Mouse (Mus musculus) neural tube, embryonic 14.5 days (tissue): ENCODE results near the gene Fgfbp3. TPM values are rescaled to one million over a fixed set of nuclear protein-coding genes. Genes with fewer than 3 reads are reported as not detected.

Source experiments
- ATAC-seq: fragments of 200-750 bp; cut with Nextera tagmentation; 2 replicates; pipeline ENCODE4 v1.8.0; 2017; ENCODE audit warnings: low read depth, mild to moderate bottlenecking, moderate TSS enrichment, moderate library complexity
- H3K27ac ChIP-seq: fragments of 300-500 bp; sonication (generic); 2 replicates; pipeline ENCODE4 v1.5.1; 2014; ENCODE audit warnings: low read depth, mild to moderate bottlenecking, control low read depth, low read length, moderate library complexity, mixed read lengths
- H3K27me3 ChIP-seq: fragments of 300-500 bp; sonication (generic); 2 replicates; pipeline ENCODE4 v1.6.1; 2014; ENCODE audit warnings: low read length; ENCODE audit not compliant: control insufficient read depth, insufficient read depth
- H3K36me3 ChIP-seq: fragments of 300-500 bp; sonication (generic); 2 replicates; pipeline ENCODE4 v1.6.1; 2014; ENCODE audit warnings: low read length, mixed read lengths; ENCODE audit not compliant: control insufficient read depth, insufficient read depth
- H3K4me1 ChIP-seq: fragments of 300-500 bp; sonication (generic); 2 replicates; pipeline ENCODE4 v1.6.1; 2014; ENCODE audit warnings: low read length; ENCODE audit not compliant: control insufficient read depth, insufficient read depth
- H3K4me2 ChIP-seq: fragments of 300-500 bp; sonication (generic); 2 replicates; pipeline ENCODE4 v1.6.1; 2014; ENCODE audit warnings: mild to moderate bottlenecking, low read depth, low read length, control low read depth
- H3K4me3 ChIP-seq: fragments of 300-500 bp; sonication (generic); 2 replicates; pipeline ENCODE4 v1.5.1; 2014; ENCODE audit warnings: low read depth, low read length, control low read depth, mixed read lengths
- H3K9ac ChIP-seq: fragments of 300-500 bp; sonication (generic); replicated peaks from 2 replicates; pipeline ENCODE4 v1.6.1; 2014; ENCODE audit warnings: low read depth, mild to moderate bottlenecking, control low read depth, low read length, mixed read lengths
- H3K9me3 ChIP-seq: fragments of 300-500 bp; sonication (generic); 2 replicates; pipeline ENCODE4 v1.6.1; 2016; ENCODE audit warnings: low read length; ENCODE audit not compliant: control insufficient read depth
- whole genome bisulfite sequencing: fragments of 180-500 bp; shearing (Covaris S2); extraction: QIAGEN DNeasy Blood & Tissue Kit; methylation state at CpG from one replicate; pipeline ENCODE4 v1.1.7; 2014; 5-methylcytosine and 5-hydroxymethylcytosine counted together
- polyA plus RNA-seq: library from polyadenylated mRNA; unstranded; fragments of >200 nt; fragmentation: Nextera tagmentation; extraction: Ambion mirVana; gene quantifications from 2 replicates; pipeline ENCODE4 v1.2.1, GENCODE M21; 2014

The Fgfbp3 gene
- polyA plus RNA-seq, 1 experiment from 2014 or later, result 73.4 TPM

DNA sequence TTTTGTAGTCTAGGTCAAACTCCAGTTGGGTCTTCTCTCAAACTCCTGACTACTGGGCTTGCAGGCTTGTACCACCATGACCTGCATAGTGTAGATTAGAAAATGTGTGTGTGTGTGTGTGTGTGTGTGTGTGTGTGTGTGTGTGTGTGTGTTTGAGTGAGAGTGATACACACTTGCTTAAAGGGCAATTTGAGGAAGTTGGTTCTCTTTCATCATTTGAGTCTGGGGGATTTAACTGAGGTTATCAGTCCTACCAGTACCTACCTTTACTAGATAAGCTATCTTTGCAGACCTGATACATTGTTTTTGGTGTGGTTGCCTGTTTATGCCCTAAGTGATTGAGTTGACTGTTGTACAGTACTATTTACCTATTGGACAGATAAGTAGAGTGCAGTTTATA lies 12.7 kb upstream of the Fgfbp3 start:
- no peak overlapping the region for H3K4me2 ChIP-seq
- ATAC-seq, result no peak

DNA sequence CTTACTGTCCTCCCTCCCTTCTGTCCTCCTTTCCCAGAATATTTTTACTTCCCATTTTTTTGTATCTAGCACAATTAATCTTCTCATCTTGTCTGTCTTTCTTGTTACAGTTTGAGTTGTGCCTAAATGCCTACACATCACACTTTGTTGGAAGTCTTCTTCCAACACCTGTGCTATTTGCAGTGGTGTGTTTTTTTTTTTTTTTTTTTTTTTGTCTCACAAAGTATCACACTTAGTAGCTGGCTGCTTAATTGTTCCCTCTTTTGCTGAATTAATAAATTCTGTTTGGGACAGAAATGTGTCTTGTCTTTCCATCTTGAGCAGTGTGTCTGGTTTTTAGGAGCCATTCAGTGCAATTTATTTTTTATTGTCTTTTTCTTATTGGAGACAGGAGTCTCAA lies 10.4 kb upstream of the Fgfbp3 start:
- Histone ChIP-seq H3K9ac (no peak overlapping the region), H3K4me2 (no peak overlapping the region), H3K36me3 (no peaks in the 10 kb centered on the region), H3K4me1 (peaks cover 16% of the 10 kb centered on the region), H3K27ac (no peak overlapping the region), H3K27me3 (no peaks in the 10 kb centered on the region), H3K4me3 (no peak overlapping the region), H3K9me3 (no peaks in the 10 kb centered on the region)
- ATAC-seq, result no peak

More for the DNA sequence above, 12.7 kb upstream of the Fgfbp3 start:
- no peaks in the 10 kb centered on the region for H3K36me3 ChIP-seq
- H3K9ac ChIP-seq, result no peak overlapping the region
- H3K4me1 ChIP-seq, result peaks cover 5% of the 10 kb centered on the region
- no peaks in the 10 kb centered on the region for H3K9me3 ChIP-seq
- no peak overlapping the region for H3K27ac ChIP-seq
- no peaks in the 10 kb centered on the region for H3K27me3 ChIP-seq
- no peak overlapping the region for H3K4me3 ChIP-seq

DNA sequence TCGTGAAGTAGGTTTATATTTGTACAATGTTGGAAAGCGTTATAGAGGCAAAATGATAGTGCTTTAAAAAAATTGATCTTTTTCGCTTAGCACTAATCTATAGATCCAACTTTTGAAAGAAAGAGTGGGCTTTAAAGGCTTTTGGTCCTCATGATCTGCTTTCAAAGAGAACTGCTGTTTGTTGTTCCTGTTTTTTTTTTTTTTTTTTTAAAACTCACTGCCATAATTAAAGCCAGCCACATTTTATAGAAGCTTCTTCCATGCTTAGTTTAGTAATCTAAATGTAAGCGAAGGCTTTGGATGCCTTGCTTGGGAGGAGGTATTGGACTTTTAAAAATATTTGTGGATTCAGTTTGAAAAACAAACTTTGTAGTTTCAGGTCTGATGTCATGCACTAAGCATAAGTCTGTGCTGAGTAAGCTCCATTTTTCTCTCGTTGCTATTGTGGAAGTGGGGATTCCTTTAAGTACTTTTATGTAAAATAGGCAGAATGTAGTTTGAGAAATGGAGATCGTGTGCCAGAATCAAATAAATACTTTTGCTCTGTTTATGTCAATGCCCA lies 8.5 kb upstream of the Fgfbp3 start:
- no peak overlapping the region for H3K9ac ChIP-seq
- no peak for ATAC-seq
- H3K4me1 ChIP-seq, result peaks cover 16% of the 10 kb centered on the region
- no peaks in the 10 kb centered on the region for H3K36me3 ChIP-seq
- no peak overlapping the region for H3K4me2 ChIP-seq
- no peaks in the 10 kb centered on the region for H3K27me3 ChIP-seq
- 91% methylated on average over 6 of the region's 6 CpGs for WGBS
- H3K27ac ChIP-seq, result no peak overlapping the region
- no peaks in the 10 kb centered on the region for H3K9me3 ChIP-seq
- H3K4me3 ChIP-seq, result no peak overlapping the region

DNA sequence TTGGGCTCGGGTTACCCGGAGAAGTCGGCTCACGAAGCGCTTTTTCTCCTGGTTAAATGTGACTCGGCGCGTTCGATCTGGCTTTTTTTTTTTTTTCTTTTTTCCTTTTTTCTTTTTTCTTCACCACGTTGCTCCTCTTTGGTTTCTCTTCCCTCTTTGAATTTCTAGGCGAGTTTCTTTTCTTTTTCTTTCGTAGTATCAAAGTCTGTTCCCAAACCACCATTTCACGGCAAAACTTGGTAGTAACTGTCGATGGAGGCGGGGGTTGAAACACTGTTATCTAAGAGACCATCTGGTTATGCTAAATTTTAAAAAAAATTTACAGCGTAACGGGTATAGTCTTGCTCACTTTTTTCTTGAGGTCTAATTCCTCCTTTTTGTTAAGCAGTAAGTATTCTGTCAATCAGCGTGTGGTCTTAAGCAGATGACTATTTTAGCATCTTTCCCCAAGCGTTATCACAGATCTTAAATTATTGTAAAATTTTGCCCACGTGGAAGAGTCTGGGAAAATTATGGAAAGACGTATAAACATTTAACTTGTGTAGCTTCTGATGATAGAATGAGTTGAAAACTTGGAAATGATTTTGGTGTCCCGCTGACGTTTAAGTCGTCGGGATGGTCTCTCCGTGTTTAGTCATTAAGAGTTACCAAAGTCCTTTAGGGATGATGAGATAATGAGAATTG lies 7.3 kb upstream of the Fgfbp3 start:
- no peak for ATAC-seq
- Histone ChIP-seq H3K9me3 (no peaks in the 10 kb centered on the region), H3K9ac (peak overlapping the region; percentile 87), H3K27ac (peak overlapping the region; percentile 92), H3K4me3 (peak overlapping the region; percentile 91), H3K4me1 (peaks cover 16% of the 10 kb centered on the region), H3K36me3 (no peaks in the 10 kb centered on the region), H3K27me3 (no peaks in the 10 kb centered on the region), H3K4me2 (peak overlapping the region; percentile 72)
- 2% methylated on average over 26 of the region's 26 CpGs for WGBS

DNA sequence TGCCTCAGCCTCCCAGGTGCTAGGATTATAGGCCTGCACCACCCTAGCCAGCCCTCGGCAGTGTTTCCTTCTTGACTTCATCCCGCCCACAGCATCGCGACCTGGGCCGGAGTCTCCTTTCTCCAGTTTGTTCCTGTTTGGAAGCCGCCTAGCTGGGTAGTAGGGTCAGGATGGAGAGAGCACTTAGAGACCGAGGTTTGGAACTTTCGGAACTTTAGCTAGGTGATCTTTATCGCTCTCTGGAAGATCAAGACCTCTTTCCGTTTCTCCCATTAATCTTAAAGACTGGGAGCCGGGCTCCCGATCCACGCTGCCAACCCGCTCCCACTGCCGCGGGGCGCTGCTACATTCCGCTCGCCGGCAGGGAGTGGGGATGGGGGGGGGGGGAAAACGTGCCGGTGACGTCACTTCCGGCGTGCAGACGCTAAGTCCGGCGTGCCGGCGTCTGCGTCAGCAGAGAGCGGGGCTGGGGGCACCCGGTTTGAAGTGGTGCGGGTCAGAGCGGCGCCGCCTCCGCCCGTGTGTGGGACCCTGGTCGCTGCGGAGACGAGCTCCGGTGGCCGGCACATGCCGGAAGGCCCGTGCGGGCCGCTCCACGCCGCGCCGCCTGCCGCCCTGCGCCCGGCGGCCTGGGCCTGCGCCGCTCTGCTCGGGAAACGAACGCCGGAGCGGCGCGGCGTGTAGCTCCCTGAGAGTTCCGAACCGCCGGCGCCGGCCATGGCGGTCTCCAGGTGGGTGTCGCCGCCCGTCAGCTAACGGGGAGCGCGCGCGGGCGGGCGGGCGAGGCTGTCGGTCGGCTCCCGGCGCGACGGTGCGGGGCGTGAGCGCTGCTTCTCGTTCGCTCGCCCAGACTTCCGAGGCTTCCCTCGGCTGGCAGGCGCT lies 6.5 kb upstream of the Fgfbp3 start, which contains the start of gene Btaf1:
Gene Btaf1, plus strand, starts transcription at position 409 of the 882 bp plus-strand sequence.
- WGBS, result under 1% methylated on average over 91 of the region's 98 CpGs
- Histone ChIP-seq H3K4me3 (peak within 1 kb of the TSS; percentile 91), H3K27ac (peak within 1 kb of the TSS; percentile 92), H3K4me1 (peaks cover 16% of the 10 kb centered on the region), H3K9ac (peak within 1 kb of the TSS; percentile 87), H3K36me3 (no peaks in the 10 kb centered on the region), H3K4me2 (peak within 1 kb of the TSS; percentile 72), H3K9me3 (no peaks in the 10 kb centered on the region), H3K27me3 (no peaks in the 10 kb centered on the region)
- peak; percentile 98 for ATAC-seq

DNA sequence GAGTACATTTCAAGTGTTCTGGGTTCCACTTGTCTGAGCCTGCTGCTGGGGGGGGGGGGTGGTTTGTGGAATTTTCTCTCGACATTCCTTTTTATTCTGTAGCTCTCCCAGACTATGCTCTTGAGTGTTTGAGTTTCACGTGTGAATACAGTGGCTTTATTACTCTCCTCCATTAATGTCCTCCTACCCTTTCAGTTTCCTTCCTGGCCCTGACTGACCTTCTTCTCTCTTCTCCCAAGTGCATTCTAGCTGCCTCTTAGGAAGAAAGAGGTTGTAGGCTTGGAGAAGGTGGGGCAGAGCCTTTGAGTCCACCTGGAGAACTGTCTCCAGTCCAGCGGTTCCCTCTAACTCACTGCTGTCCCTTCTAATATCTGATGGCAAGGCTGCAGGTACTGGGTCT lies 3.5 kb upstream of the Fgfbp3 start:
- no peaks in the 10 kb centered on the region for H3K9me3 ChIP-seq
- H3K27me3 ChIP-seq, result 0 out of 2 replicates have a peak, but pooled peaks cover 2% of the 10 kb centered on the region
- no peak overlapping the region for H3K9ac ChIP-seq
- WGBS, result 49% methylated on average over 3 of the region's 3 CpGs
- no peaks in the 10 kb centered on the region for H3K36me3 ChIP-seq
- no peak overlapping the region for H3K4me3 ChIP-seq
- no peak for ATAC-seq
- H3K4me1 ChIP-seq, result peaks cover 21% of the 10 kb centered on the region
- no peak overlapping the region for H3K4me2 ChIP-seq
- H3K27ac ChIP-seq, result no peak overlapping the region

DNA sequence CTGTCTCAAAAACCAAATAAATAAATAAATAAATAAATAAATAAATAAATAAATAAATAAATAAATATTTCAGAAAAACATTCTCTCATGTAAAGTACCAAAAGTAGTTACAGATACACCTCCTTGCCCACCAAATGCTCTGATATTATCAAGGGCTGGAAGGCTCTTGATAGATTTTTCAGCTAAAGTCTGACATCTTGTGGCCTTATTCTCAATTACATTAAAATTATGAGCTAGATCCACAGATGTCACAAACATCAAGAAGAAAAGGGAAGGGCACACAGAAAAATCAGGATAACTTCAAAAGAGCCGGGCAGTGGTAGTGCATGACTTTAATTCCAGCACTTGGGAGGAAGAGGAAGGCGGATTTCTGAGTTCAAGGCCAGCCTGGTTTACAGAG lies 2.6 kb upstream of the Fgfbp3 start:
- 44% methylated on average over 2 of the region's 2 CpGs for WGBS
- Histone ChIP-seq H3K4me2 (no peak overlapping the region), H3K4me3 (no peak overlapping the region), H3K9me3 (no peaks in the 10 kb centered on the region), H3K9ac (no peak overlapping the region), H3K36me3 (no peaks in the 10 kb centered on the region), H3K4me1 (peaks cover 18% of the 10 kb centered on the region), H3K27ac (no peak overlapping the region), H3K27me3 (0 out of 2 replicates have a peak, but pooled peaks cover 2% of the 10 kb centered on the region)
- ATAC-seq, result no peak

DNA sequence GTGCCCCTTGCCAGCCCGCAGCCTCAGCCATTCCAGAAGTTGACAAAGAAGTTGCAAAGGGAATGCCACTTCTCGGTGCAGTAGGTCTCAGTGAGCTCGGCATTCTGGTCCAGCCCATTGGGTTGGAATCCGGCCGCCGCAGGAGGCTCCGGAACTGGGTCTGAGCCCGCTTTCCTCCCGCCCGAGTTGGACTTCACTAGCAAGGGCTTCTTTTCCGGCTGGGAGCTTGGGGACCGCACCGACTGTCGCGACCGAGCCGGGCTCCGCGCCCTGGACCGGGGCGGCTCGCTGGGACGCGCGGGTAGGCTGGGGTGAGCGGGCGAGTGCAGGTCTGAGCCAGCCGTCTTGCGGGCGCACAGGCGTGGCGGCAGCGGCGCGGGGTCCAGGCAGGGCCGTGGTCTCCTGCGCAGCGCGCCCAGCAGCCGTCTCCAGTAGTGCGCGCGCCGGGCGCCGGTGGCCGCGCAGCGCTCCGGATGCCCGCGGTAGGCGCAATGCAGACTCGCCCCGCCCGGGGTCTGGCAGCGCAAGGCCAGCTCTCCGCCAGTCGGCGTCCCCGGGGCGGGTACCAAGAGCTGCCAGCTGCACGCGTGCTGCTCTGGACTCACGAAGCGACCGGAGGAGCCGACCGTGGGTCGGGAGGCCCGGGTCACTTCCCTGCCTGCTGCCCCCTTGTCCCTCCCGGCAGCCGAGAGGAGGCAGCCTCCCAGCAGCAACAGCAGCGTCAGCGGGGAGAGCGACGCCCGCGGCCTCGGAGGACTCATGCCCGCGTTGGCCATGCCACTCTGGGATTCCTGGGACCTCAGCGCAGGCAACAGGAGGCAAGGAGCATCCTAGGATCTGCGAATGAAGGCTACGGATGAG lies 744 bp downstream of the Fgfbp3 start:
- Histone ChIP-seq H3K4me2 (peak overlapping the region; percentile 87), H3K27me3 (0 out of 2 replicates have a peak, but pooled peaks cover 2% of the 10 kb centered on the region), H3K9me3 (no peaks in the 10 kb centered on the region), H3K27ac (peak overlapping the region; percentile 90), H3K4me3 (peak overlapping the region; percentile 96), H3K4me1 (peaks cover 7% of the 10 kb centered on the region; the same call in 1 of the 2 replicates), H3K36me3 (no peaks in the 10 kb centered on the region), H3K9ac (peak overlapping the region; percentile 85)
- peak; percentile 92 for ATAC-seq
- WGBS, result under 1% methylated on average over 70 of the region's 85 CpGs
